Mouse (Mus musculus): ENCODE data around the gene Spata45.
A peak's percentile ranks its signal among the peaks of the same experiment; 100 is the strongest.

Spata45 gene

GRCm38 (mm10) chr1:191041352-191041751 lies 4.9 kb downstream of the Spata45 start:
- DNase-seq (ENCODE audit: low read depth, low spot score): no peak

DNA sequence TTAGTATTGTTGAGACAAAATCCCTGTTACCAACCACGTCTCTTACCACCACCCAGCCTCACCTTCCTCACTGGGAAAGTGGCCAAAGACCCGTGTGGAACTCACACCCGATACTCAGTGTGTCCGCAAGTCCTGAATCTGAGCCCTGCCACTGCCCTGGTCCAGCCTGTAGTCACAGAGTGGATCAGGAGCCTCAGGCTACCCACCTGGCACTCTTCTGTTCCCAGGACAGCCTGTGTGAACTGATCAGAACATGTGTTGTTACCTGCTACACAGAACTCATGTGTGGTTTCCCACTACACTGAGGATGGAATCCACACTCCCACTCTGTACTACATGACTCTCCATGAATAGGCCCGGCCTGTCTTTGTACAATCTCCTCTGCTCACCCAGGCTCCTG lies 5.7 kb downstream of the Spata45 start:
- DNase-seq (ENCODE audit: low read depth, low spot score): no peak

GRCm38 (mm10) chr1:191042688-191043087 lies 6.2 kb downstream of the Spata45 start:
- no peak for DNase-seq (ENCODE audit: low read depth, low spot score)

GRCm38 (mm10) chr1:191045264-191045663 lies 8.8 kb downstream of the Spata45 start:
- DNase-seq (ENCODE audit: low read depth, low spot score): no peak

DNA sequence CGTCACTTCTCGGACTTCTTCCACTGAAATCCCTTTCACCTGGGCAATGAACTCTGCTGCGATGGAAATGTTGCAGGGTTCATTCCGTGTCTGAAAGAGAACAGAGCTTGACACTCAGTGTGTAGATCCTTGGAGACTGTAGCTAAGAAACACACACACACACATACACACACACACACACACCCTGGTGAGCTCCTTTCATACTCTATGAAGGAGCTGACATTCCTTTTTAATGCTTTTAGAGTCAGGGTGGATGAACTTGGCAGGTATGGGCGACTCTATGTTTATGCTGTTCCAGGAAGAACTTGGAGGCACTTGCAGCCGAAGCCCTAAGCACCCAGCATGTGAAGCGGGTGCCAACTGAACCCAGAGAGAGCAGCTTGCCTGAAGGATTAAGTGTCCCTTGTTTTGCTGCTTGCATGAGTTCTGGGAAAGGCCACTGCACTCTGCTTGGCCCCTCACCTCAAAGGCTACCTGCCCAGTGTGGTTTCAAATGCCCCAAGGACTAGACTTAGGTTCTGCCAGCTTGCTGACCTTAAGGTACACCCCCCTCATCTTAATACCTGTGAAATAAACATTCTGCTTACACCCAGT lies 9.9 kb downstream of the Spata45 start:
- DNase-seq (ENCODE audit: low read depth, low spot score): peak; percentile 92

GRCm38 (mm10) chr1:191053555-191053954 lies 17.1 kb downstream of the Spata45 start:
- DNase-seq (ENCODE audit: low read depth, low spot score): no peak

DNA sequence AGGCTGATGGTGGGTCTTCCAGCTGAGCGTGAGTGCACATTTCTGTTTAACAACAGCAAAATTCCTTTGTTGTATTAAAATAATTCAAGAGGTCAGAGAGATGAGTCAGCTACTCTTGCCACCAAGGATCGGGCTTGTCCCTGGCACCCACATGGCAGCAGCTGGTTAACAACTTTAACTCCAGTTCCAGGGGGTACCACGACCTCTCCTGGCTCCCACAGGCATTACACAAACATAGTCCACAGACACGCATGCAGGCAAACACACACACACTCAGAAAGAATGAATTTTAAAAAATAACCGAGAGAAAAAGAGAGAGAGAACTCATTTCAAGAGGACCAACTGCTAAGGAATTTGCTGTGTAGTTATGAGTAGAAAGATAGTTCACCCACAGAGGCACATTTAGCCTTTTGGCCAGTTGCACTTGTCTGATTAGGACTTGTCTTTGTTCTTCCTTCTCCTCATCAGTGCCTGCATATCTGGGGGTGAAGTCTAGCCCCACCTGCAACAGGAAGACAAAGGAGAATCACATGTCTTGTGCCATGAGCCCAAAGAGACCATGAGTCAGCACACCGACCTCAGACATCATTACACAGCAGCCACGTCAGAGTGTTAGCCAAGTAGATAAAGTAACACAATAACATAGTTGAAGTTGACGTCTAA lies 18.6 kb downstream of the Spata45 start:
- DNase-seq (ENCODE audit: low read depth, low spot score): no peak

DNA sequence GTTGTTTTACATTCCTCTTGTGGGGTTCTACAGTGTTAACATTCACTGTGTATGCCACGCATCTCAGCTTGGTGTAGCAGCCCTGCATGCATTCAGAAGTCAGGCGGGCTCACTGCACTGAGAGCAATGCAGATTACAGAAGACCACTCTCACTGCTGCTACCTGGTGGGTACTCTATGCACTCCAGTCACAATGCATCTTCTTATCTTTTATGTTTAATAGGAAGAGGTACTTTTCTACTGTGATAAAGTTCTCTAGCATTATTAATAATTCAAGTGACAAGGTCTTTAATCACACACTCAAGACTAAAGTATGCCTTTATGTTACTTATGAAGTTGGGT lies 19.1 kb downstream of the Spata45 start:
- DNase-seq (ENCODE audit: low read depth, low spot score): no peak

DNA sequence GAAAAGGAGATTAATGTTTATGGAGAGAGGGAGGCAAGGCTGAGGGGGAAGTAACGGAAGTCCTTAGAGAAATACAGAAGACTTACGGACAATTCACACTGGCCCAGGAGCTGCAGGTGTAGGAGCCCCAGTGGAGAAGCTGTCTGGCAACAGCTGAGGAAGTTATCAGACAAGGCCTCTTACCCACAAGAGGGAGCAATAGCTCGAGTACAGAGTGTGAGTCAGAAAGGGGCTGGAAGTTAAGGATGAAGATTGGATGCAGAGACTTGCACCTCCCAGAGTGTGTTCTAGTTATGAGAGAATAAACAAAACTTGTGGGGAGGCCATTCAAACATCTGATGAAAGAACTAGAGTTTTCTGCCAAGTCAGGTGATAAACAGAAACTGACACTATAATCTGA lies 21.0 kb downstream of the Spata45 start:
- DNase-seq (ENCODE audit: low read depth, low spot score): no peak

DNA sequence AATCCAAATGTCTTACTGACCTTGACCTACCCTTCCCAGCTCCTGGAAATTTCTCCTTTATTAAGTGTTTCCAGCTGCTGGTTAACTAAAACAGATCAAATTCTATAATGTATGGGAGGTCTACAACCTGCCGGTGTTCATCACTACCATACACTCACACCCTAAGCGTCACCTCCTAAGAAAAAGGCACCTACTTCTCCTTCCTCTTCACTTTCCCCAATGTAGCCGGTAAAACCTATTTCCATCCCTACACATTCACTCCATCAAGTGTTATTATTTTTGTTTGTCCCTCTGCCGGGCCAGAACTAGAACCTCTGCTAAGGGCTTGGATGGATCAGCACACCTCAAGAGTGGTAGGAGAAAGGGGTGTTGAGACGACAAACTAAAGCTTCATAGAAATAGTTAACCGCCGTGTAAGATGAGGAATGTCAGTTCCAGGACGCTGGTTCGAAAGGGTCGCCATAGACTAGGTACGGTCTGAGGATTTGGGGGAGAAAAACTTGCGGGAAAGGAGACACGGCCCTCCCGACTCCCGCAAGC lies 25.9 kb downstream of the Spata45 start:
- DNase-seq (ENCODE audit: low read depth, low spot score): no peak

DNA sequence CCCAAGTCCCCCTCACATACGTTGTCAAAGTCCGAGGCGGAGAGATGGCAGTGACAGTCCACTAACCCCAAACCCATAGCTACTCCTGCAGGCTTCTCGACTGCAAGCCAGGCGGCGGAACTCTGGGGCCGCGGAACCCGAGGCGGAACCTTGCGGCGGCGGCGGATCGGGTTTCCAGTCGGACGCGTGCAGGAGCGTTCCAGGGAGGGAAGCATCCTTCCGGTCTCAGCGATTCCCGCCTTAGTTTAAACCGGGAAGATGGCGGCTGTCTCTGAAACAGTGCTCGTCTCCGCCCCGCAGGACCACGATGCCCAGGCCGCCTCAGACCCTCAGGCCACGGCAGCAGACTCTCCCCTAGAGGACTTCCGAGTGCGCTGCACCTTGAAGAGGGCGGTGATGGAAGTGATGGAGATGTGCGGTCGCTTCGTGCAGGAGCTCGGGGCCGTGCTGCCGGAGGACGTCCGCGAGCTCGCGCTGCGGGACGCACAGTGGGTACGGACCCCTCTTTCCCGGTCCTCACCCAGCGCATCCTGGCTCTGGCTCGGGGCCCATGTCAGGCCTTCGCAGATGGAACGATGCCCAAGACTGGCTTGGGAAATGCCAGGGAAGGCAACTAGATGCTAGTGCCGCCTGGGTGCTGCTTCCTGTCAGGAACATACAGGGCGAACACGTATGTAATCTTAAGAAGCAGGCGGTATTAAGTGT lies 26.5 kb downstream of the Spata45 start, which contains the start of the genes Tatdn3 and Nsl1:
Gene Tatdn3, minus strand, starts transcription at position 152 of the 705 bp plus-strand sequence.
Gene Nsl1, plus strand, starts transcription at position 232 of the 705 bp plus-strand sequence.
- peak; percentile 72 for DNase-seq (ENCODE audit: low read depth, low spot score)

DNA sequence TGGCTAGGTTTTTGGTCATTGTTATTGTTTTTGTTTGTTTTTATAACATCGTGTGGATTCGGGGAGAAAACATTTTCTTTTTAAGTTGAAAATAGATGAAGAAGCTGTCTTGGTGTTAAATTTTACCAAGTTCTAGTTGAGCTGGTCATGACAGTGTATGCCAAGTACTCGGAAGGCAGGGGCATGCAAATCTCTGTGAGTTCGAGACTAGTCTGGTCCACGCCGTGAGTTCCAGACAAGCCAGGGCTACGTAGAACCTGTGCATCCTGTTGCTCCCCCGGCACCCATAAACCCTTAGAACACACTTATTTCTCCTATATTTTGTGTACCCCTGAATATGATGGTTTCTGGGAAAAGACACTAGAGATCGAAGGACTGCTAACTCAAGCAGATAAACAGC lies 27.3 kb downstream of the Spata45 start:
- DNase-seq (ENCODE audit: low read depth, low spot score): no peak

DNA sequence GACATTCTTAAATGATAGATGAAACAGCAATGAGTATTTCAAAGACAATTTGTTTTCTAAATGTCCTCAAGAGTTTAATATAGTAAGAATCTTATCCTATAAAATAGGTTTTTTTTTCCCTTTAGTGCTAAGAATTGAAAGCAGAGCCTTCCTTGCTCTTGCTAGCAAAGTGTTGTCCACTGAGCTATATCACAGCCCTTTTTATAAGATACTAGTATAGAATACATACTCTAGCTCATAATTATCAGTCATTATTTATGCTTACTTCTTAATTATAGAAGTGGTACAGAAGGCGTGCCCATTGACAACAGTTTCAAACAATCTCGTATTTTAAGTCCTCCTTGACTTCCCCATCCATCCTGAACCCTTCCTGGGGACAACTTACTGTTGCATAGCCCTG lies 28.1 kb downstream of the Spata45 start:
- DNase-seq (ENCODE audit: low read depth, low spot score): no peak

GRCm38 (mm10) chr1:191065188-191065587 lies 28.7 kb downstream of the Spata45 start:
- no peak for DNase-seq (ENCODE audit: low read depth, low spot score)

DNA sequence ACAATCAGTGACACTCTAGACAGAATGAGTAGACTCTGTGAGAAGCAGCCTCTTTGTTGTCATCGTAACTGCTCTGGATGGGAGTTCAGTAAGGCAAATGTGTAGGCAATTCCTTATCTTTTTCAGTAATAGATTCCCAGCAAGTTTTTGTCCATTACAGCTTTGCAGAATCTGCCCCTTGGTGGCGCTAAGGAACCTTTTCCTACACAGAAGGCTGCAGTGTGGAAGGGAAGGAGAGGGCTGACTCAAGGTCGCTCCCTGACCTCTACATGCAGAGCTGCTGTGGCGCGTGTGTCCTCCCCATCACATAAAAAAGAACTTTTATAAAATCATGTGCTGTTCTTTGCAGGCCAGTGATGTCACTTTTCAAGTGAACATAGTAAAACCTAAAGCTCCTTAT lies 31.9 kb downstream of the Spata45 start:
- DNase-seq (ENCODE audit: low read depth, low spot score): no peak

GRCm38 (mm10) chr1:191070259-191070658 lies 33.8 kb downstream of the Spata45 start:
- DNase-seq (ENCODE audit: low read depth, low spot score): no peak

DNA sequence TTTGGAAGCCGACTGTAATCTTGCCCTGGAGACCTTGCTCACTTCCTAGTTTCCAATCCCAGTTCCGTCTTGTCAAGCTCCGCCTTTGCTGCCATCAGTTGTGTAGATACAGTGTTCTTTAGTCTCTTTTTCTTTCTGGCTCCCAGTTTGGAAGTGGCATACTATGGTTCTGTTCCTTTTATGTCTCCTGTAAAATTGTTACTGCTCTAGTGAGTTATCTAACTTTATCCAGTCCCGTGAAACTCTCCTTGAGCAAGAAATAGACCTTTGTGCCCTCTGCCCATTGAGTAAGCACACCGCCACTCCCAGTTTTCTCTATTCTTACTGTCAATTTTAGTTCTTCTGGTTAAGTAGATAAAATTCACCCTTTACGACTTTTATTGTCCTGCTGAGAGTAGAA lies 35.2 kb downstream of the Spata45 start:
- no peak for DNase-seq (ENCODE audit: low read depth, low spot score)

- no peak for DNase-seq (ENCODE audit: low read depth, low spot score)
Observed at GRCm38 (mm10) chr1:191072329-191072913, 36.0 kb downstream of the Spata45 start.

- peak; percentile 62 for DNase-seq (ENCODE audit: low read depth, low spot score)
Observed at GRCm38 (mm10) chr1:191073001-191073400, 36.6 kb downstream of the Spata45 start.

- no peak for DNase-seq (ENCODE audit: low read depth, low spot score)
Observed at GRCm38 (mm10) chr1:191073486-191073885, 37.0 kb downstream of the Spata45 start.

GRCm38 (mm10) chr1:191075199-191075883 lies 38.9 kb downstream of the Spata45 start:
- DNase-seq (ENCODE audit: low read depth, low spot score): peak; percentile 58

- DNase-seq (ENCODE audit: low read depth, low spot score): no peak
Observed at GRCm38 (mm10) chr1:191083230-191083629, 46.8 kb downstream of the Spata45 start.

Data from skeletal muscle tissue, adult 2 months (tissue).